Mouse (Mus musculus) thymus, adult 2 months (tissue): Measurements from ENCODE around the gene Paqr6. TPM values are rescaled to one million over a fixed set of nuclear protein-coding genes. Genes with fewer than 3 reads are reported as not detected.

Experiments used
- DNase-seq: peaks from one replicate; pipeline ENCODE4 v3.0.0; 2021
- H3K27ac ChIP-seq: fragments of 200-500 bp; 2 replicates; pipeline ENCODE4 v1.5.1; 2012; ENCODE audit warnings: low read length, control low read depth; ENCODE audit not compliant: control insufficient read depth, insufficient read depth
- H3K27me3 ChIP-seq: fragments of 200-500 bp; 2 replicates; pipeline ENCODE4 v1.6.1; 2012; ENCODE audit warnings: mild to moderate bottlenecking, low read length, moderate library complexity, mixed read lengths; ENCODE audit not compliant: control insufficient read depth, insufficient read depth
- H3K36me3 ChIP-seq: fragments of 200-500 bp; 2 replicates; pipeline ENCODE4 v1.6.1; 2012; ENCODE audit warnings: mild to moderate bottlenecking, low read length, moderate library complexity; ENCODE audit not compliant: control insufficient read depth, insufficient read depth
- H3K4me1 ChIP-seq: fragments of 200-500 bp; replicated peaks from 2 replicates; pipeline ENCODE4 v1.6.1; 2012; ENCODE audit warnings: low read length; ENCODE audit not compliant: control insufficient read depth, insufficient read depth
- H3K4me3 ChIP-seq: fragments of 200-500 bp; 2 replicates; pipeline ENCODE4 v1.5.1; 2012; ENCODE audit warnings: mild to moderate bottlenecking, low read length, control low read depth, moderate library complexity; ENCODE audit not compliant: control insufficient read depth, insufficient read depth
- CTCF ChIP-seq: fragments of 200-500 bp; IDR thresholded peaks from 2 replicates; pipeline ENCODE4 v1.5.1; 2012; ENCODE audit warnings: mild to moderate bottlenecking, control low read depth, low read length, moderate library complexity, borderline replicate concordance; ENCODE audit not compliant: control insufficient read depth, poor library complexity, insufficient read depth; ENCODE audit errors: extremely low read depth
- POLR2A ChIP-seq: fragments of 200-500 bp; IDR thresholded peaks from 2 replicates; pipeline ENCODE4 v1.6.1; 2012; ENCODE audit warnings: mild to moderate bottlenecking, low read length, control low read depth, moderate library complexity; ENCODE audit not compliant: control insufficient read depth, poor library complexity, insufficient read depth; ENCODE audit errors: extremely low read depth
- WGBS: fragments of 180-500 bp; shearing (Covaris S2); methylation state at CpG from one replicate; pipeline ENCODE4 v1.1.7; 2018; 5-methylcytosine and 5-hydroxymethylcytosine counted together
- polyA plus RNA-seq: library from polyadenylated mRNA; depleted of rRNA; stranded (reverse); fragments of >200 nt; gene quantifications from 2 replicates; pipeline ENCODE4 v1.2.3, GENCODE M21; 2012

Gene Paqr6
- polyA plus RNA-seq, 1 experiment = 2.0 TPM

GRCm38 (mm10) chr3:88403522-88404230, 39.3 kb downstream of the Paqr6 start:
- Histone ChIP-seq H3K36me3 (no peaks in the 10 kb centered on the region), H3K27me3 (no peaks in the 10 kb centered on the region), H3K4me3 (no peak overlapping the region), H3K4me1 (peaks cover 9% of the 10 kb centered on the region), H3K27ac (no peak overlapping the region)
- 96% methylated on average over 10 of the region's 10 CpGs for WGBS
- no peak for DNase-seq
- no peak for TF ChIP-seq CTCF
- no peak for TF ChIP-seq POLR2A

DNA sequence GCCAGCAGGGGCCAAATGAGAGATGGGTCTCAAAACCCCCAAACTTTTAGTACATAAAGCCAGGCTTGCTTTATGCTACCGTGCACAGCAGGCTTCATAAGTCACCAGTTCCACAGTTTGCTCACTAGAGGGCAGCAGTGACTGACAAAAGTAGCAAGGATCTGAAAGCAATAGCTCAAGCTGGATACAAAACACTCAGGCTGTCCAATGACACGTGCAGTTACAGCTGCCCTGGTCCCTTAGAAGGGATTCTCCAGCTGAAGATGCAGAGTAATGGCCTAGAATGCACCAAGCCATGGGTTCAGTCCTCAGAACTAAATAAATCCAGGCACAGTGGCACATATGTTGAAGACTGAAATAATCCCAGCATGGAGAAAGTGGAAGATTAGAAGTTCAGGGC, 42.7 kb downstream of the Paqr6 start:
- Histone ChIP-seq H3K4me1 (peaks cover 19% of the 10 kb centered on the region), H3K4me3 (no peak overlapping the region), H3K36me3 (no peaks in the 10 kb centered on the region), H3K27ac (no peak overlapping the region), H3K27me3 (no peaks in the 10 kb centered on the region)
- WGBS = 2% methylated on average over 2 of the region's 2 CpGs
- peak; percentile 66 for DNase-seq
- TF ChIP-seq CTCF = no peak
- TF ChIP-seq POLR2A = no peak

GRCm38 (mm10) chr3:88407529-88407928, 43.1 kb downstream of the Paqr6 start:
- H3K4me1 ChIP-seq = peaks cover 15% of the 10 kb centered on the region
- DNase-seq = no peak
- H3K27ac ChIP-seq = no peak overlapping the region
- H3K4me3 ChIP-seq = no peak overlapping the region
- H3K36me3 ChIP-seq = peaks cover 2% of the 10 kb centered on the region; the same call in 1 of the 2 replicates
- no peak for TF ChIP-seq POLR2A
- no peak for TF ChIP-seq CTCF
- 83% methylated on average over 7 of the region's 7 CpGs for WGBS
- no peaks in the 10 kb centered on the region for H3K27me3 ChIP-seq

DNA sequence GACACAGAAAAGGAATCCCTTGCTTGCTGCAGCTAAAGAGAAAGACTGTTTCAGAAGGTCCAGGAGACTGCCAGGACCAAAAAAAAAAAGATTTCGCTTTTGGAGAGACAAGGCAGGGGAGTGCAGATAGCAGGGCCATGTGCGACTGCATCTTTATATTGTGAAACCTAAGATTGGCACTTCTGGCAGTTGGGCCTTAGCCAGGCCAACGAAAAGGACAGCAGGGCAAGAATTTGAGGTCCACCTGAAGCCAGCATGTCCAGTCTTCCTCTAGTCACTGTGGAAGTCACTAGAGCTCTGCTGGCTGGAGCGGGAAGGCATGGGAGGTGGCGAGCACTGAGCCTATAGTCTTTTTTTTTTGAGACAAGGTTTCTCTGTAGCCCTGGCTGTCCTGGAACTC, 44.6 kb downstream of the Paqr6 start:
- 72% methylated on average over 5 of the region's 5 CpGs for WGBS
- DNase-seq = no peak
- Histone ChIP-seq H3K4me1 (peaks cover 13% of the 10 kb centered on the region), H3K4me3 (peak overlapping the region; percentile 90; the same call in 1 of the 2 replicates), H3K27me3 (no peaks in the 10 kb centered on the region), H3K27ac (no peak overlapping the region), H3K36me3 (peaks cover 3% of the 10 kb centered on the region; the same call in 1 of the 2 replicates)
- no peak for TF ChIP-seq CTCF
- no peak for TF ChIP-seq POLR2A

DNA sequence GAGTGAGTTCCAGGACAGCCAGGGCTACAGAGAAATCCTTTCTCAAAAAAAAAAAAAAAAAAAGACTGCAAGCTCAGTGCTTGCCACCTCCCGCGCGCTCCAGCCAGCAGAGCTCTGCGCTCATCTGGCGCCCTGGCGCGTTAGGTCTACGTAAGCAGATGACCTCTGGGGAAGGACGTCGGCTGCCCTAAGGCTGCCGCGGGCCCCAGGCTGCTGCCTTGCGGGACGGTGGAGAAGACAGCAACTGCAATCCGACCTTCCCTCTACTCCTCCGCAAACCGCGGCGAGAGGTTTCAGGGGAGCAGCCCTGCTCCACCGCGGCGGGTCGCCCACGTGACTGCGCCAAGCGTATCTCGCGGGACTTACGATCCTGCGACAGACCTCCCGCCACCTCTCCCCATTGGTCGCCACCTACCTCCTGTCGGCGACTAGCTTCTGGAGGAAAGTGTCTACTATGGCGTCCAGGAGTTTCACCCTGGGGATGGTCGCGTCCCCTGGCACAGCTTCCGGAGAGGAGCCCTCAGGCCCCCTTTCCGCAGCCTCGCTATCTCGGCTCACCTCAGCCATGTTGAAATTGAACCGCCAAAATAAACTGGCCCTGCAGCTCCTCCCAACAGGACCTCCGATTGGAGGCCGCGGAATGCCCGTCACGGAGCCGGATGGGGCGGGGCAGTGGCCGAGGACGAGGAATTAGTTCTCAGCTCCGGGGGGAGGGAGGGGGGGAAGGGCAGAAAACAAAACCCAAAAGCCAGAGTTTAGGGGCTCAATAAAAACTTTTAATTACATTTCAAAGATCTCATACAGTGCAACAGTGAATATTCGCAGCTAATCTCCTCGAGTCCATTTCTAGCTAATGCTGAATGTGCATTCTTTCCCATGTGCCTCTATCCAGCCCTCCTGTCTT, 45.6 kb downstream of the Paqr6 start, which contains the start of gene Pmf1:
TSS of gene Pmf1 (minus strand) at position 591 of the 904 bp plus-strand sequence.
- H3K27ac ChIP-seq = peak within 1 kb of the TSS; percentile 82
- peaks cover 3% of the 10 kb centered on the region; the same call in 1 of the 2 replicates for H3K36me3 ChIP-seq
- H3K4me3 ChIP-seq = peak within 1 kb of the TSS; percentile 90
- DNase-seq = peak; percentile 92
- TF ChIP-seq CTCF = peak; percentile 54; the same call in 1 of the 2 replicates
- TF ChIP-seq POLR2A = peak; percentile 92
- H3K4me1 ChIP-seq = peaks cover 13% of the 10 kb centered on the region
- under 1% methylated on average over 54 of the region's 54 CpGs for WGBS
- no peaks in the 10 kb centered on the region for H3K27me3 ChIP-seq

GRCm38 (mm10) chr3:88410645-88411031, 46.3 kb downstream of the Paqr6 start:
- WGBS = 50% methylated on average over 7 of the region's 7 CpGs
- TF ChIP-seq POLR2A (no peak), CTCF (no peak)
- DNase-seq = peak; percentile 18
- H3K4me1 ChIP-seq = peaks cover 13% of the 10 kb centered on the region
- peak overlapping the region; percentile 51; the same call in 1 of the 2 replicates for H3K27ac ChIP-seq
- H3K27me3 ChIP-seq = no peaks in the 10 kb centered on the region
- peaks cover 3% of the 10 kb centered on the region; the same call in 1 of the 2 replicates for H3K36me3 ChIP-seq
- H3K4me3 ChIP-seq = peak overlapping the region; percentile 6; the same call in 1 of the 2 replicates
